Mouse (Mus musculus): ENCODE data around the gene Btbd35f13.
"Not testable (repeated sequence)": the region's sequence is repeated elsewhere in the genome, so short reads cannot be mapped to it uniquely, and the experiment has no call there.

Gene Btbd35f13

GRCm38 (mm10) chrX:33656872-33657271 lies at the start of gene Btbd35f13:
Gene Btbd35f13 (plus strand): TSS chrX:33657172.
- DNase-seq (ENCODE audit: low spot score in 2 of 2) = not testable (repeated sequence)

DNA sequence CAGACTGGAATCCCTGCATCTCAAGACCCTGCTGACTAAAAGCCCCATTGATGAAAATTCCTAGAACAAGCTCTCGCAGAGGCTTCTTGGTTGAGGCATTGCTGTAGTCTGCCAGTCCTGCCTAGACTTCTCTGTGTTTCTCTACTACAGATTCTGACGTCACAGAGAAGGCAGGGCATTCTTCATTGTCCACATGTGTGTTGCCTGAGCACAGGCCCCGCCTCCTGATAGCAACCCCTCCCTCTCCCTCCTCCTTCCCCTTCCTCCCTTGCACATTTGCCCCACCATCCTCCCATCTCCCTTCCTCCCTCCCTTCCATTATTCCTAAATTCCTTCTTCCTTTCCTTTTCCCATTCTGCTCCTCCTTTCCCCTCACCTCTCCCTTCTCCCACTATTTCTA lies 45.3 kb downstream of the Btbd35f13 start, which contains the start of gene Btbd35f14:
TSS of gene Btbd35f14 (minus strand) at position 101 of the 400 bp plus-strand sequence.
- DNase-seq (ENCODE audit: low spot score in 2 of 2) = not testable (repeated sequence)

All from heart, adult 9 months (tissue).